Mouse (Mus musculus): ENCODE measurements around the gene Iqcf1.

- TF ChIP-seq POLR2A (IDR thresholded peaks at IDR 0.05; ENCODE audit: borderline replicate concordance, low read depth, low read length) (no peak), CTCF (IDR thresholded peaks at IDR 0.05; ENCODE audit: low read depth, low read length) (no peak)
Measured at GRCm38 (mm10) chr9:106470991-106471750, 28.6 kb upstream of the Iqcf1 start.
